Mouse (Mus musculus) right cerebral cortex, postnatal 10 days (tissue): ENCODE data around the gene Cops3.

Experiments used
- DNase-seq, 2 experiments: peaks; one replicate each; pipeline ENCODE4 v3.0.0; 2021; ENCODE audit warnings: low spot score in 2 of 2

Cops3 gene

DNA sequence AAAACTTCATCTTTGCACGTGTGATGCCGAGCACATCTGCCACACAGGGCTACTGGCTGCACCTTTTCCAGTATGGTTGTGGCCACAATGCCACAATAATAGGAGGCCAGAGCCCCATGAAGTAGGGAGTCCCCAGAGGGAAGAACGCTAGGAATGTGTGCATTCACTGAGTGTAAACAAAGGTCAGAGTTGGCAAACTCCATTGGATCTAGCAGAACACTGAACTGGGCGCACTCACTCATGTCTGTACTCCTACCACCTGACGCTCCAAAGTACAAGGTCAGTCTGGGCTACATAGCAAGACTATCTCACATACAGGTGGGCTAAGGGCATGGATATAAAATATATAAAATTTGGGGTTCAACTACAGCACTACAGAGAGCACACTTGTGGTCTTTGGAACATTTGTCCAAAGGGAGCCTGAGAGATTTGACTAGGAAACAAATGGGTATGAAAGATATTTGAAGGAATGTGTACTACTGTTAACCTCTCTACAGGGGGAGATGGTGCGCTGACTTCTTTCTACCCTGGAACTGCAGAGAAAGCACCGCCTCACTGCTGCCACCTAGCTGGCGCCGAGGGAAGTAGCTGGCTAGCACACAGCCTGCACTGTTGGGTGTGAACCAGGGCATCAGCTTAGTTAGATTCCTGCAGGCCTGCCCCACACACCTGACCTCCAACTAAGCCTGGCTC lies 61.3 kb downstream of the Cops3 start:
- peak; percentile 58 to 78 for DNase-seq

DNA sequence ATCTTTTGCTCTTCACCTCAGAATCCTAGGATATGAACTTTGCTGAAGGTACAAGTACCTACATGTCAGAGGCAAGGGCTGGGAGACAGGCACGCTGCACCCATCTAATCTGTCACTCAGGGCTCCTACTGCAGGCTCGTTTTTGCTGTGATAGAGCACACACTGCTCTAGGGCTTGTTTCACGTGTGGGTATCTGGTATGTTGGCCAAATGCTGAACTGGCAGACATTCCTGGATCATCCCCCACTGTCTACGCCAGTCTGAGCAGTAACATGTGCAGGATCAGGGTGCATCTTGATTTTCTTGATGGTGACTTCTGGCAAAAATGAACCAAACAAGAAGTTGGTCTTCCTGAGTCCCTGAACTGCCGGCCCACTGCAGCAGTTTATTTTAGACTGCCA lies 62.4 kb downstream of the Cops3 start:
- no peak for DNase-seq

DNA sequence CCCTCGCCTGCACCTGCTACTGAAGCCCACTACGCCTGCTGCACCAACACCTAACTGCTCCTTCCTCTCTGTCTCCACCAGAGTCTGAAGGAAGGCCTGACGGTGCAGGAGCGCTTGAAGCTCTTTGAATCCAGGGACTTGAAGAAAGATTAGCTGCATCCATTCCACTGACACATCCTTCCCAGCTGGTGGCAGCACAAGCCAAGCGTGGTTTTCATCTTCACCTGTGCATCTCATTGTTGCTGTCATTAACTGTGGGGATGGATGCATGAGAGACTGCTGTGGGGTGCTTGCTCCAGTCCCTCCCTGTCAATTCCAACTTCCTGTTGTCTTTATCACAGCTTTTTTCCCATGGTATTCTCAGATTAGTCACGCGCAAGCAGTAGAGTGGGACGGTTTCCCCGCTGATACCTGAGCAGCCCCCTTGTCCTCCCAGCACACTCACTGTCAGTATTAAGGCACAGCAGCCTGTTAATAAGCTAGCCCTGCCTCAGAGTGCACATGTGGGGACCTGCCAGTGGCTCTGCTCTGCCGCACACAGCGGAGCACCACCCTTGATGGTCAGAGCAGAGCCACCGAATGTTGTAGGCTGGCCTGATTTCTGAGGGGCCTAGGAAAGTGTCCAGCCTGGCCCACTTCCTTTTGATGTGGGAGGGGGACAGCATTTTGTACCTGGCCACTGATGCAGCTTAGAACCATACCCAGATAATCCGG lies 64.0 kb downstream of the Cops3 start:
- DNase-seq = no peak

DNA sequence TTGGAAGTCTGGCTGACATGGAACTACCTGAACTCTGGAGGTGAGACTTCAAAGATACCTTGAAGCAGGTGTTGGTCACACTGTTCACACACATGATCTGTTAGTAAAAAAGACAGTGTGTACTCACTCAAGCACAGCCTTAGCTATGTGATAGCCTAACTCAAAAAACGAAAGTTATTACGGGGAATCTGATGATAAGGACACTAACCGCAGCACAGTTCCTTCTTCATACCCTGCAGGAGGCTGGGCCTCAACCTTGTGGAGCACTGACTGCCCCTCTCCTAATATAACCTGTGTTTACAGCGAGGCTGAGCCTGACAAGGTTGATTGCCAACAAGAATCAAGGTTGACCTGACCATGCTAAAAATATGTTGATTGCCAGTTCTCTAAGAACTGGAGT lies 65.1 kb downstream of the Cops3 start:
- no peak for DNase-seq

DNA sequence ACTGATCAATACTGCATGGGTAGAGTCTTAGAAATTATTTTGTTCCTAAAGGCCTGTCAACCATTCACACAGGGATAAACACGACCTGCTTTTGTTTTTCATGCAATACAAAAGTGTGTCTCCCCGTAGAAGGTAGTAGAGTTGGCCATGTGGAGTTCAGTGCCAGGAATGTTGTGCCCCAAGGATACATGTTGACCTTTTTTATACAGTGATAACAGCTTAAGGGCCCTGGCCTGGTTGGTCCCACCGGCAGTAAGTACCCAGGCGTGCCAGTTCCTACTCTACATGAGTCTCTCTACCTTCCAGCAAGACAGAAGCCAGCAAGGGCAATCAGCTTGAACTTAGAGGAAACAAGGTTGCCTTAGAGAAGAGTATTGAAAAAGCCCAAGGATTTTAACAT lies 66.7 kb downstream of the Cops3 start:
- DNase-seq = no peak

DNA sequence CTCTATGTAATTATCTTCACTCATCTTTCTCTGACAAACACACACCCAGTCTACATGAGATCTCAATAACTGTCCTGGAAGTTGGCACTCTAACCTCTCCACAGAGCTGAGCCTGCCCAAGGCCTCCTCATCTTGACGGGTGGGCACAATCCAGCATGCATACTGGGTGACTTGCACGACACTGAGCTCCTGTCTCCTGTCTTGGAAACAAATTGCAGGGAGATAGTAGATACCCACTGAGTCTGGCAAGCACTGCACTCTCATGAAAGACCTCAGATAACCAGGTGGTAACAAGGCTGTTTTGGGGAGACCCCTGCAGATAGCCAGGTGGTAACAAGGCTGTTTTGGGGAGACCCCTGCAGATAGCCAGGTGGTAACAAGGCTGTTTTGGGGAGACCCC lies 67.3 kb downstream of the Cops3 start:
- no peak for DNase-seq

DNA sequence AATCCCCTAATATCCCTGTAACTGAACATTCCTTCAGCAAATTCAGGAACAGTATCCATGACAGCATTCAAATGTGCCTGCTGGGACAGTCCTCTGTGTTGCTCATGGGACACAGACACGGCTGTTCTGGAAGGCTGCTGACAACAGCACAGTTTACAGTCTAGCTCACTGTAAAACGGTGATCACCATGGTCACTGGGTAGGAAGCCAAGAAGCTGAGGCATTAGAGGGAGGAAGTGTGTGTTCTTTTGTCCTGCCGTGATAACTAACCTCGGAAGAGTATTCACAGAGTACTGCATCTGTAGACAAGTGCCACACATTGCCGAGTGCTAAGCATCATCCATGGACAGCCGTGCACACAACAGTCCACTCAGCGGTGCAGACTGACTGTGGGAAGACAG lies 68.9 kb downstream of the Cops3 start:
- DNase-seq = no peak

DNA sequence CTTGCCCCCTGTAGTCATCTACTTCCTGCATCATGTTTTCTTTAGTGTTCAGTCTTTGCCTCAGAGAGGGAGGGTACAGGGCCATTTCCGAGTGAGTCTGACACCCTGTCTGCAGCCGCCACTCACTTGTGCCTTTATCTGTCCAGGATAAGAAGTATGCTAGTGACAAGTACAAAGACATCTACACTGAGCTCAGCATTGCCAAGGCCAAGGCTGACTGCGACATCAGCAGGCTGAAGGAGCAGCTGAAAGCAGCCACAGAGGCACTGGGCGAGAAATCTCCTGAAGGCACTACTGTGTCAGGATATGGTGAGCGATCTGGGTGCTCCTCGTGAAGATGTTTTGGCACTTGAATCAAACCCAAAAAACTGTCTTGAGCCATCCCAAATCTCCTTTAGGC lies 69.9 kb downstream of the Cops3 start:
- DNase-seq = no peak

DNA sequence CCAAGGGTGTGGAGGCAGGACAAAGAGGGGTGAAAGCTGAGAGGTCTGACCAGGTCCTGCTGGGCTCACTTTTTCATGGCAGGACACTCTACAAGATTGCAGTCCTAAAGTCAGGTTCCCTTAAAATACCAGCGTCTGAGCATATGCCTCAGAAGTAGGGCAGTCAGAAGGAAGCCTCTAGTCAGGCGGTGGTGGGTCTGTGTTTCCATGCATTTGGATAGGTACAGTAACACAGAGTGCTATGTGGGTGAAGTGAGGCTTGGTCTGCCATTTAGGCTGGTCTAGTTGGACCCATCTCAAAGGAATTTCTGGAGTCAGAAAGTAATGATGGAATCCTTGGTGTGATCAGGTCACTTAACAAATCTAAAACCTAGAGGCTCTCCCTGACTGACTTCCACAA lies 70.3 kb downstream of the Cops3 start:
- DNase-seq = no peak
